Mouse (Mus musculus): ENCODE data around the gene Vps25. TPM values are rescaled to one million over a fixed set of nuclear protein-coding genes. Genes with fewer than 3 reads are reported as not detected.

The Vps25 gene
- polyA plus RNA-seq, 1 experiment = 63.8 TPM

Other genes starting within 250 kb of the Vps25 start
- gene Atp6v0a1, start 244.3 kb upstream of the Vps25 start, polyA plus RNA-seq (2012; rRNA removed) = 312 and 317 TPM in 2 replicates
- 11.8 and 13.0 TPM in 2 replicates for gene Naglu, start 183.7 kb upstream of the Vps25 start, polyA plus RNA-seq (2012; rRNA removed)
- gene Hsd17b1, start 175.3 kb upstream of the Vps25 start, polyA plus RNA-seq (2012; rRNA removed) = 0.46 and 0.55 TPM in 2 replicates
- 30.8 and 34.1 TPM in 2 replicates for gene Coasy, start 171.1 kb upstream of the Vps25 start, polyA plus RNA-seq (2012; rRNA removed)
- gene Mlx, start 166.4 kb upstream of the Vps25 start, polyA plus RNA-seq (2012; rRNA removed) = 52.0 and 56.0 TPM in 2 replicates
- 5.6 and 7.8 TPM in 2 replicates for gene Psmc3ip, start 158.3 kb upstream of the Vps25 start, polyA plus RNA-seq (2012; rRNA removed)
- 66.2 and 66.5 TPM in 2 replicates for gene Retreg3, start 133.8 kb upstream of the Vps25 start, polyA plus RNA-seq (2012; rRNA removed)
- 21.5 and 24.7 TPM in 2 replicates for gene Tubg1, start 133.8 kb upstream of the Vps25 start, polyA plus RNA-seq (2012; rRNA removed)
- gene Tubg2, start 97.8 kb upstream of the Vps25 start, polyA plus RNA-seq (2012; rRNA removed) = 56.4 and 58.0 TPM in 2 replicates
- 65.8 TPM in 2 replicates for gene Cntnap1, start 83.2 kb upstream of the Vps25 start, polyA plus RNA-seq (2012; rRNA removed)
- 15.8 and 17.9 TPM in 2 replicates for gene Plekhh3, start 82.4 kb upstream of the Vps25 start, polyA plus RNA-seq (2012; rRNA removed)
- 0.36 and 0.42 TPM in 2 replicates for gene Ccr10, start 78.3 kb upstream of the Vps25 start, polyA plus RNA-seq (2012; rRNA removed)
- 44.8 and 50.3 TPM in 2 replicates for gene Ezh1, start 27.2 kb upstream of the Vps25 start, polyA plus RNA-seq (2012; rRNA removed)
- gene Ramp2, start 7.7 kb upstream of the Vps25 start, polyA plus RNA-seq (2012; rRNA removed) = 65.6 and 82.1 TPM in 2 replicates
- gene Wnk4, start 6.9 kb downstream of the Vps25 start, polyA plus RNA-seq (2012; rRNA removed) = 10.8 and 12.5 TPM in 2 replicates
- gene Cntd1, start 25.3 kb downstream of the Vps25 start, polyA plus RNA-seq (2012; rRNA removed) = 0.71 and 0.84 TPM in 2 replicates
- gene Coa3, start 25.4 kb downstream of the Vps25 start, polyA plus RNA-seq (2012; rRNA removed) = 147 and 151 TPM in 2 replicates
- 177 and 195 TPM in 2 replicates for gene Becn1, start 48.6 kb downstream of the Vps25 start, polyA plus RNA-seq (2012; rRNA removed)
- 101 and 108 TPM in 2 replicates for gene Psme3, start 62.5 kb downstream of the Vps25 start, polyA plus RNA-seq (2012; rRNA removed)
- gene Aoc2, start 71.4 kb downstream of the Vps25 start, polyA plus RNA-seq (2012; rRNA removed) = 4.5 and 5.1 TPM in 2 replicates
- 0.71 and 0.88 TPM in 2 replicates for gene Aoc3, start 76.9 kb downstream of the Vps25 start, polyA plus RNA-seq (2012; rRNA removed)
- gene G6pc, start 113.9 kb downstream of the Vps25 start, polyA plus RNA-seq (2012; rRNA removed) = not detected in 2 replicates
- gene Aarsd1, start 163.9 kb downstream of the Vps25 start, polyA plus RNA-seq (2012; rRNA removed) = 49.2 and 53.5 TPM in 2 replicates
- 3.6 and 4.1 TPM in 2 replicates for gene Gm27029, start 171.1 kb downstream of the Vps25 start, polyA plus RNA-seq (2012; rRNA removed)
- gene Rundc1, start 171.4 kb downstream of the Vps25 start, polyA plus RNA-seq (2012; rRNA removed) = 33.4 and 33.7 TPM in 2 replicates
- gene Ptges3l, start 171.6 kb downstream of the Vps25 start, polyA plus RNA-seq (2012; rRNA removed) = 4.1 and 6.6 TPM in 2 replicates
- 480 and 588 TPM in 2 replicates for gene Rpl27, start 188.6 kb downstream of the Vps25 start, polyA plus RNA-seq (2012; rRNA removed)
- 9.0 and 9.1 TPM in 2 replicates for gene Ifi35, start 194.7 kb downstream of the Vps25 start, polyA plus RNA-seq (2012; rRNA removed)
- gene Rnd2, start 211.3 kb downstream of the Vps25 start, polyA plus RNA-seq (2012; rRNA removed) = 155 and 173 TPM in 2 replicates
- 41.3 and 41.4 TPM in 2 replicates for gene Vat1, start 212.5 kb downstream of the Vps25 start, polyA plus RNA-seq (2012; rRNA removed)